Mouse (Mus musculus) activated CD4-positive, CD25-positive, alpha-beta regulatory T cell (primary cell): ENCODE data around the gene Gm2381. TPM values are rescaled to one million over a fixed set of nuclear protein-coding genes. Genes with fewer than 3 reads are reported as not detected.

Experiments
- polyA plus RNA-seq, 2 experiments: library from polyadenylated mRNA; unstranded; fragments of 100-300 nt; shearing (Covaris generic); gene quantifications; one replicate each; pipeline ENCODE4 v1.2.1; 2017

The Gm2381 gene
- polyA plus RNA-seq = not detected

GRCm38 (mm10) chr7:42866801-42867458, at the start of gene Gm2381:
Gene Gm2381, minus strand, starts transcription at chr7:42867234.

GRCm38 (mm10) chr7:42793425-42793824, 73.6 kb downstream of the Gm2381 start, which contains the start of gene Vmn2r62:
Gene Vmn2r62, minus strand, starts transcription at chr7:42793525.

Other genes with a start within 250 kb of the Gm2381 start
- gene Zfp976, start 224.6 kb downstream of the Gm2381 start, polyA plus RNA-seq = under 1 TPM in 1 of 2 experiments, not detected in 1; 0.39 TPM
- gene Zfp975, start 174.5 kb downstream of the Gm2381 start, polyA plus RNA-seq = 1 to 10 TPM; 2.0 to 2.6 TPM
- under 1 TPM in 1 of 2 experiments, not detected in 1; 0.16 TPM for gene Gm17067, start 140.2 kb downstream of the Gm2381 start, polyA plus RNA-seq
- gene Vmn2r62, start 73.7 kb downstream of the Gm2381 start, polyA plus RNA-seq = under 1 TPM in 1 of 2 experiments, not detected in 1; 0.06 TPM
- gene Vmn2r63, start 66.6 kb upstream of the Gm2381 start, polyA plus RNA-seq = under 1 TPM; 0.04 to 0.12 TPM
- gene Gm9268, start 151.5 kb upstream of the Gm2381 start, polyA plus RNA-seq = under 1 TPM in 1 of 2 experiments, not detected in 1; 0.14 TPM
- under 1 TPM in 1 of 2 experiments, not detected in 1; 0.32 TPM for gene Zfp936, start 247.0 kb upstream of the Gm2381 start, polyA plus RNA-seq